Mouse (Mus musculus) hindlimb bud, embryonic 11.5 days (tissue): ENCODE data around the gene Ankar.

Experiments used
- DNase-seq: peaks from one replicate; pipeline ENCODE4 v3.0.0-alpha.2; 2012; ENCODE audit warnings: low read depth, low spot score; ENCODE audit errors: extremely low spot score

Gene Ankar

DNA sequence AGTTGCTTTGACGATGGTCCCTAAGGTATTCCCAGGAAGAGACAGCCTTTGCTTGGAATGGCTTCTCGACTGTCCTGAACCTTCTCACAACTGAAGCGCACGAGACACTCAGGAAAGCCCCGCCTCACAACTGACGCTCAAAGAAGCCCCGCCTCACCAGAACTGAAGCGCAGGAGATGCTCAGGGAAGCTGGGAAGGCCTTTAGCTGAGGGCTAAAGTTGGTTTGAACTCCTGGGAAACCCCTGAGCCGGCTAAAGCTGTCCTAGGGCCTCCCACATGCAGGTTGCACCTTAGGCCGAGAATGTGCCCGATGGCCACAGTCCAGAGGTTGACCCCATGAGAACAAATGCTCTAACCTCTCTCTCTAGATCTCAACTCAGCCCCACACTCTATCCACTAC, at the start of gene Ankar:
Gene Ankar, minus strand, starts transcription at position 101 of the 400 bp plus-strand sequence.
- no peak for DNase-seq

DNA sequence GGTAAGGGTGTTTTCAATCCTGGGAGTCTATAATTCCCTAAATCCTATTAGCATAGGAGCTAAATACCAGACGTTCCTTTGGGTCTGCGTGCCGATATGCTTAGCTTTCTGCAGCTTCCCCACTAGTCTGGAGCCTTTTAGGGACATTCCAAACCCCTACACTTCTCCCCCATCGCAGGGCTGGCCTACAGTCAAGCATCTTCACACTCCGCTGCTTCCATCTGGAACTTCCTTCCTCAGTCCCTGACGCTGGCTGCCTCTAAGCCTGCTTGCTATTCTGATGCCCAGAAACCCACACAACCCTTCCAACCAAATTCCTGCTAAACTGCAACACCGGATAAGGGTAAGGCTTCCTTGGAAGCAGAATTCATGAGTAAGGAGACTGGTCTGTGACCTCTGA, 46.0 kb upstream of the Ankar start:
- no peak for DNase-seq

DNA sequence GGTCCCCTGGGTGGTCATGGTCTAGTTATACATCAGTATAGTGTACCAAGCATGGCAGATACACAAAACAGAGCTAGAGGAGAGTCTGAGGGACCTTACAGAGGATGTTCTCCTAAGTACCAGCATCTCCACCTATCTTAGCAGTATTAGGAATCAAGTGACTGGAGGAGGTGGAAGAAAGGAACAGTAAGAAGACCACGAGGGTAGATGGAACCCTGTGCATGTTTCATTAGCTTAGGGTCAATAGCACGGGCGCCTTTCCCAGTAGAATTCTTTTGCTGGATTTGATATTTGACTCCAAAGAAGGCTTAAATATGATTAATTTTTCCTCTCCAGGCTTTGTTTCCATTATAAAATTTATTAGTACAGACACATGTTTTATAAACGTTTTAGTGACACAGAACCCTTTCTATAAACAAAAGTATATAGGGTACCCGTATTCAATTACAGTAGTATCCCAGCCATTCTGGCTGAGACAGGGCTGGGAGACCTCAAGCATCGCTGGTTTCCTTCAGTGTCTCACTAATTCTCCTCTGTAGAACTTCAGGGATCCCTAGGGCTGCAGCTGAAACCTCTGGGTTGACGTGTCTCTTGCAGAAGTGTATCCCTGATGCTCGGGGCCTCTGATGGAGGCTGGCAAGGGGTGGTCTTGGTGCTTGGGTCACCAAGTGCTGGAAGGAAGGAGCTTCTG, 44.6 kb upstream of the Ankar start:
- no peak for DNase-seq

DNA sequence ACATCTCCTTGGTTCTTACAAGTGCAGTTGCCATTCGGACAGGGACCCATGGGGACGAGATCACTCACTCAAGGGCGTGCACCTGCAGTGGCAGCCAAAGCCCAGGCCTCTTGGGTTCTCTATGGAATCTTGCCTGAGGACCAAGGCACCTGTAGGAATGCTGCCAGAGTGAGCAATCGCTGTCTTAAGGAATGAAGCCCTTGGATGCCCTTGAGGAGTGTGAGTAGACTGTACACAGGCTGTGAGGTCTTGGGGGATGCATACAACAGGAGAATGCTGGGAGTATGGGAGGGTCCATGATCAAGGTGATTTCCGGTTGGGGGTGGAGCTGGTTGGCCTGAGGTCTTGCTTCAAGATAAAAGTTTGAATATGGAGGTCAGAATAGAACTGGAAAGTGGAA, 41.0 kb upstream of the Ankar start:
- no peak for DNase-seq

DNA sequence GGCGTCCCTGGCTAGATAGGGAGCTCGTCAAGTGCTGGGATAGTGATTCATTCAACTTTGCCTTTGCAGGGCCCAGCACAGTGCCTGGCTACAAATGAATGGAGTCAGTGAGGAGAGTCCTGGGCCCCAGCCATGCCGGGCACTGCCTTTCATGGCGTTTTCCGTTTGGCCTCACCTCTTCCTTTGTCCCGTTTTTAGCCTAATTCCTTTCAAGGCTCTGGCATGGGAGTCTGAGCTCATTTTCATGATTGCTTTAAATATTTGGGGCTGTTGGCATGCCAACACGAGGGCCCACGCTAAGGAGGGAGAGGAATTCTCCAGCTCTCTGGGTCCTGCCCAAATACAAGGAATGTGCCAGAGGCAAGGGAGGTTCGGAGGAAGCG, 39.3 kb upstream of the Ankar start:
- no peak for DNase-seq

DNA sequence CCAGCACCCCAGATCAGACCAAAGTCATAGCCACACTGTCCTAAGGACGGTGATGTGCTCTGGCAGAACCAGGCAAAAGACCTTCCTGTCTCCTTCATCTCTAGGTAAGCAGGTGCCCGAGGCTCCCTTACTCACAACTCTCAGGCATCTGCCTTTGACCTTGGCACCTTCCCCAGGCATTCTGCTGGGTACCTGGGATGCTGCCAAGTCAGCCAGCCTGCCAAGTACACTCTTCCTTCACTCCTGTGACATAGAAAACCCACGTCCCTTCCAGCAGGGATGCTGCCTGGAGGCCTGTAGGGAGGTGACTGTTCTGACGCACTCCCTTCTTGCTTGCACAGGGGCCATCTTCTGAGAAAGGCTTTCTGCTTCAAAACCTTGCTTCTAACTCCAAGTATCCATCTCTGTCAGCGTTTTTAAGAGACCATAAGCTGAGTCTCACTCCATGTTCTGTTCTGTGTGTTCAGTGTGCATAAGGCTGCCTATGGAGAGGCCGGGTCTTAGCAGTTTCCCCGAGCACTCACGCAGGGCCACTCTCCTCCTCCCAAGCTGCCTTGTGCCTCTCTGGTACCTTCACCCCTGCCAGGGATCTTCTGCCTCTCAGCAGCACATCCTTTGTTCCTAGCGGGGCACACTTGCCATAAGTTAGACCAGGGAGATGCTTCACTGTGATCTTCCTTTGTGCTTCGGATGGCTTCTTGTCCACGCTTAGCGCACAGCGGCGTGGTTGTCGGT, 38.7 kb upstream of the Ankar start:
- no peak for DNase-seq

DNA sequence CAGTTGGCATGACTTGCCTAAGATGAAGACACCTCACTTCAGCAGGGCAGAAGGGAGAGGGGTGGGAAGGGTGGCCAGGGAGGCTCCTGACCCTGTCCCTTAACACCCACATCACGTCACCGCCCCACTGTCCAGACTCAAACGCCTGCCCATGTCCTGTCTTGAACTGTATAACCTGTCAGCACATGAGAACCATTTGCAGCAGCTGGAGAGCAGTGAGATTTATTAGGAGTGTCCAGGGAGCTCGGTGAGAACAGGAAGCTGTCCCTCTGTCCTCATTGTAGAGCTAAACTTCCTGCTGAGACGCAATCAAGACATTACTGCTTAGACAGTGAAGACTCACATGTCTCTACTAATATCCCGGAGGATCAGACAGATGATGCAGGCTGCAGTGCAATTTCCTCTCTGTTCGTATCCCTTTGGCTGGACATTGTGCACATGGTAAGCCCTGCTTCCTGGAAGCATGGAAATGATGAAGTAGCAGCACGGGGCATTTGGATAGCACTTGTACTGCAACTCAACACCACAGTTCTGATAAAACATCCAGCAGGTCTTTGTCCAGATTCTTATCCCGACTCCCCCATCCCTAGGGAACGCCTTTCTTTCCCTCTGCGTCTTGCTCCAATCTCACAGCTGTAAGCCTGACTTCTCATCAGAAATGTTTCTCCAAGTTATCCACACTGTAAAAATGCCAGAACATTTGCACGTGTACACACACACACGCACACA, 36.2 kb upstream of the Ankar start:
- DNase-seq = no peak

DNA sequence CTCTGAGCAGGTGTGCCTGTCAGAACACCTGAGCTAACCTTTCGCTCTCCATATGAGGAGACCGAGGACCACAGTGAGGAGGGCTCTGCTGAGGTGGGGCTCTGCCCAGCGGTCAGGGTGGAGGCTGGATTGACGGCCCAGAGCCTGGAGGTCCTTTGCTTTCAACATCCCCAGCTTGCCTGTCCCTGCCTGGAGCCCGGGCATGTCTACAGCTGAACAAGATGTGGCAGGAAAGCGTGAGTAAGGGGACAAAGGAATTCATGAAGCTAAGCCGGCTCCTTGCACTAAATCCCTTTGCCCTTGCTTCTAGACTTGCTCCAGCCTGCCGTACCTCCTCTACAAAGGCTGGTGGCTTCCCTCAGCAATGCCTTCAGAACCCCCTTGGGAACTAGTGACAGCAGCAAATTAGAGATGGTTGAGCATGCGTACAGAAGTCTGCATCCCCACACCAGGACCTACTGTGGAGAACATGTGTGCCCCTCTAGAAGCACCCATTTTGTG, 32.9 kb upstream of the Ankar start:
- DNase-seq = no peak

DNA sequence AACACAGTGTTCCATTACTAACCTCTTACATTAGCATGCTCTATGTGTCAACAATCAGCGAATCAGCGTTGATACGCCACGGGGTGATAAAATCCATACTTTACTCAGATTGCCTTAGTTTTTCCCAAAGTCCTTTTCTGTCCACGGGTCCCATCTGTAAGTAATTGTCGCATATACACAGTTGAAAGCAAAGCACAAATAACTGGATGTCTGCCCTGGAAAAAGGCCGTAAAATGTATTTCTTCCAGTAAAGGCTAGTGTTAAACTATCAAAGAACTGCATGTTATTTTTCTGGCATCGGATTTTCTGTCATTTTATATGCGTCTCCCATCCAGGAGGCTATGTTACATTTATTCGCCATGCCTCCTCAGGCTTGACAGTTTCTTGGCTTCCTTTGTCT, 29.7 kb upstream of the Ankar start:
- no peak for DNase-seq

DNA sequence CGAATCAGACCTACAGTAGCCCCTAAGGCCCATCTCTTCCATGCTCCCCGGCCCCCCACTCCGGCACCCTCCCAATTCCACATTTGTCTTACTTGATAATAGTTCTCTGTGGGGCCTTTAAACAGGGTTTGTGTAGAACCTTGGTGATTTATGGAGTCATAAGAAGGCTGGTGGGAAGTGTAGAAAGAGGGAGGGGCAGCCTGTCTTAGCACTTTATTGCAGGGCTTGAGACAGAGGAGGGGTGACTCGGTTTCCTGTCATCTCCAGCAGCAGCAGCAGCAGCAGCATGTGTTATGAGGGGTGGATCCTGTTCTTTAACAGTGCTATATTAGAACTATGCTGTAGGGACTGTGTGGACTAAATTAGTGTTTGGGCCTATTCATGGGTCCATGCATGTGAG, 28.4 kb upstream of the Ankar start:
- DNase-seq = no peak

DNA sequence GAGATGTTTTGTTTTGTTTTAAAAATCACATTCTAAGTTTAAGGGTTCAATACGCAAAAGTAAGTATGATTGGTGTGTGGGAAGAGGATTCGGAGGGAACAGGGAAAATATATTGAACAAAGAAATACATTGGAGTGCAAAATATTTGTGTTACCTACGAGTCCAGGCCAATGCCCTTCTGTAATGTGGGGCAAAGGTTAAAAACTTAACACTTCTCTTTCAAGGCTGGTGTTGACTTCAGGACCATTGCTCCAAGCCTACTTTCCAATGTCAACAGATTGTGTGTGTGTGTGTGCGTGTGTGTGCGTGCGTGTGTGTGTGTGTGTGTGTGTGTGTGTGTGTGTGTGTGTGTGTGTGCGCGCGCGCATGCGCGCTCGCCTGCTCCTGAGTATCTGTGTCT, 25.6 kb upstream of the Ankar start:
- DNase-seq = no peak

DNA sequence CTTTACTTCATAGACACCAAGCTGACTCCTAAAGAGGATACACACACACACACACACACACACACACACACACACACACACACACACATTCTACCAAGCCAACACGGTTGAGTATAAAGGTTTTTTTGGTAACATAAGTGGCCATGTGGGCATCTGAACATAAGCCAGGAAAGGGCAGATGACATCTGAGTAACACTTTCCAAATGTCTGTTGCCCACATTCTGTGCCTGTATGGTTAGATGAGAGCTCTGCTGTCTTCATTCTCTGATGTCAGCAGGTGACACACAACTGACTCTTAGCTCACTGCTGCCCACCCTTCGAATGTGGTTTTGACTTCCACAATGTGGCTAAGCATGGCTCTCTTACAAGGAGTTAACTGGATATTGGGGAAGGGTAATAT, 24.0 kb upstream of the Ankar start:
- no peak for DNase-seq

DNA sequence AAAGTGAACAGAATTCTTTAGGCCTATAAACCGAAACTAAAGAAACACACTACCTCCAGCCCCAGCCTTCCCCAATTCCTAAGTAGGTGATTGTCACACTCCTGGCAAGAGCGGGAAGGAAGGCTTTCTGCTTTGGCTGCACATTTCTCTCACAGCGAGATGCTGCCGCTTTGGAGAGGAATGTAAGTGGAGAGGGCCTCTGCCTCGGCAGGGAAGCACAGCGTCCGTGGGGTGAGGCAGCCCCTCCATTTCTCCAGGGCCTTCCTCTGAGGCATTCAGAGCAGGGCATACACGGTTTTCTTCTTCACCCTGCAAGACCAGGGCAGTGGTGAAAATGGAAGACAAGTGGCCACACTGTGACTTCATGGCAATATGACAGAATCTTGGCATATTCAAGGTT, 22.3 kb upstream of the Ankar start:
- no peak for DNase-seq

DNA sequence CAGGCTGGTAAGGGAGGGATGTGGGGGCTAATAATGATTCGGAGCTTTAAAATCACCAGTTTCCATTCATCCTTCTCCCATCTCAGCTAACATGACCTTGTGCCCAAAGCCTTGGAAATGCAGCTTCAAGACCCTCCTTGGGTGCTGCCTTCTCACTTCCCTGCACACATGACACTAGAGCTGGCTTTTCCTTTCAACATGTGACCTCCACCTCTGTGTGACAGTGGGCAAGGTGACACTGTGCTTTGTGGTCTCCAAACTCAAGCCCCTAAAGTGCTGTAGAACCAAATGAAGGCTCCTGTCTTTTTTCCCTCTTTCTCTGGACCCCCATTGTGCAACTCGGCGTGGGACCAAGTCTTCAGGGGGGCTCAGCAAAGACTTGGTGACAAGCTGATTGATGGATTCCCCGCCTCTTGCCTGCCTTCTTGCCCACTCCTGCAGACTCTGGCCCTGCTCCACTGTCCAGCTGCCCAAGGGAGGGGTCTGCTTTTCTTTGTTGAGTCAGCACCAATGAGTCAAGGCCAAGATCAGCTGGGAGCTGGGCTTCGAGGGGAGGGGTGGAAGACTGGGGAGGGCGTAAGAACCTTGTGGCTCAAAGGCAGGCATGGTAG, 19.8 kb upstream of the Ankar start:
- DNase-seq = no peak

DNA sequence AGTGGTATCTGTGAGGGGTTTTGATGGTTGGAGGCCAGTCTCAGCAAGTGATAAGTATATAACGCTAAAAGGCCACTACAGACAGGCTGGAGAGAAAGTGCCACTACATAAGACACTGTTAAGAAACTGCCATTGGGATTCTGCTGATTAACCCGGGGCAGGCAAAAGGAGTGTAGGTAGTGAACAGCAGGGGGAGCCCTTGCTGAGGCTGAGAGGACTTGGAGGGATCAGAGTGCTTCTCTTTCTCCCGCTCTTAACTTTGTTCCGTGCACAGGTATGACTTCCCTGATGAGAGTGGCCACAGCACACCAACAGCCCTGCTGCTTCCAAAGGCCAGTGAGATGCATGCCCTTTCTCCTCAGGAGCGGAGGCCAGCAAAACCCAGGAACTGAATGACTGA, 18.5 kb upstream of the Ankar start:
- DNase-seq = no peak

DNA sequence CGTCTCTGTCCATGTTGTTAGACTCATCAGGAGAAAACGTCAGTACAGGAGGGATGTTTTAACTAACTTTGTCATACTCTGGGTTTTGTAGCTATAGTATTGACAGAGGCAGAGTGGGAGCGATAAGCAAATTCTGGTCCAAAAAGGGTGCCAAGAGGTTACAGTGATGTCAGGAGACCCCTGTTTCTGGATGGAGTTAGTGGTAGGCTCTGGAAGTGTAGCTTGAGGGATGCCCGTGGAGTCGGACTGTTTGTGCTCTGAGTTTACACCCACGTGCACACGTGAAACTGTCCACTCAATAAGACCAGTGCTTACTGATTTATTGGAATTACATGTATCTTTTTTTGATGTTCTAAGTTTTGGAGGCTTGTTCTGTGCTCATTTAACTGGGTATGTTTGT, 17.2 kb upstream of the Ankar start:
- DNase-seq = no peak

DNA sequence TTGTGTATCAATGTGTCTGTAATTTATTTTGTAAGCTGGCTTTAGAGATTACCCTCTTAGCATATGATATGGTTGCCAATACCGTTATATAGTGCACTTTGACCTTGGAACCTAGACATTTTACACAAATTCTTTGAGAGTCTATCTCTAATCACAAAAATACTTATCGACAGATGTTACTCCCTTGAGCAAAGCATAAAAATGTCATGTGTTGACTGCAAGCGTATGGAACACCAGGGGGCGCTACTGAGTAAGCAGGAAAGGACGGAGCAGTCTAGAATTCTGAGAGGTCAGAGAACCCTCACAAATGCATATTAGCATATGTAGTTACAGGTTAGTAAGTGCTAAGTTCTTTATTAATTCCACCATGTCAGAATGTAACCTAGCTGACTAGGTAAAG, 16.5 kb upstream of the Ankar start:
- peak; percentile 75 for DNase-seq

DNA sequence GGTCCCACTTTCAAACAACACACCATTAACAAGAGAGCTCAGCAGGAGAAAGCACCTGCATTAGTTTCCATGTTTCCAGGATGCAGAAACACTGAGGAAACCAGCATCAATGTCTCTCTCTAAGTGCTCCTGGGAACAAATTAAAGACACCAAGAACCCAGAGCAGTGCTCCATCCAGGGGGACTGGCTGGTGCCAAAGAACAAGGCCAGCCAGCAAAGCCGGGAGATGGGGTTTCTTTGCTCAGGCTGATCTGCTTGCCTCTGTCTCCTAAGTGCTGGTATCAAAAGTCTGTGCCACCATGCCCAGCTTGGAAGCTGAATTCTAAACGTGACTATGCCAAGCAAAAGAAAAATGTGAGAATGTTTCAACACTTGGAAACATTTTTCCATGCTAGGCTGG, 16.0 kb upstream of the Ankar start:
- DNase-seq = no peak

DNA sequence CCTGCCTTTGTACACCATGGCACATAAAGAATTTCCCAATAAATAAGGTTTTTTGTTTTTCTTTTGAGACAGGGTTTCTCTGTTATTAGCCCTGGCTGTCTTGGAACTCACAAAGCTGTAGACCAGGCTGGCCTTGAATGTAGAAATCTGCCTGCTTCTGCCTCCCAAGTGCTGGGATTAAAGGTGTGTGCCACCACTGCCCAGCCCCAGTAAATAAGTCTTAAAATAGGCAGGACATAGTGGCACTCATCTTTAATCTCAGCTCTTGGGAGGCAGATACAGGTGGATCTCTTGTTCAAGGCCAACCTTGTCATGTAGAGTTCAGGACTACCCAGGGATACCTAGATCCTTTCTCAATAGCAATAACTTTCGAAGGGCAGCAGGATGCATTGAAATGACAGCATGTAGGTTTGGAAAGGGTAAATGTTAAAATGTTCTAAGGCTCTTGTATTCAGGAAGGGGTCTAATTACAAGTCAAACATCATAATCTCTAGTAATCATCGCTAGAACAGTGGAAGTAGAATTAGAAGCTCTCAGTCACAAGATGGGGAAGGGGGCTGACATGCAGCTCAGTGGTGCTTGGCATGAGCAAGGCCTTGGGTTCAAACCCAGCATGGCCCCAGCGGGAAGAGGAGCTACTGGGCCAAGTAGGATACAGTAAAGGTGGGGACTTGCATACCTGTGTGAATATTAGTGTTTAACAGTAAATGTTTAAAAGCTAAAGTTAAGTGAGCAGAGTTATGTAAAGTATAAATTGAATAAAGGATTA, 15.4 kb upstream of the Ankar start:
- no peak for DNase-seq

DNA sequence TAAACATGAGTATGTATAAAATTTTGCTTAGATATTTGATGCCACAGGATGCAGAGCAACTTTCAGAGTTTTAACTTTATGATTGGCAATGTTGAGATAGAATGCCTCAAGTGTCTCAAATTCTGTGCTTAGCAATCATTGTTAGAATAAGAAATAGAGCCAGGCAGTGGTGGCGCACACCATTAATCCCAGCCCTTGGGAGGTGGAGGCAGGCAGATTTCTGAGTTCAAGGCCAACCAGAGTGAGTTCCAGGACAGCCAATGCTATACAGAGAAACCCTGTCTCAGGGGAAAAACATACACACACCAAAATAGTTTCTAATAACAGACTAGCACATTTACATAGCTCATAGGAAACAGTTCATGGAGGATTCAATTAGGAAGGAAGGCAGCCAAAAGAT, 14.7 kb upstream of the Ankar start:
- no peak for DNase-seq

DNA sequence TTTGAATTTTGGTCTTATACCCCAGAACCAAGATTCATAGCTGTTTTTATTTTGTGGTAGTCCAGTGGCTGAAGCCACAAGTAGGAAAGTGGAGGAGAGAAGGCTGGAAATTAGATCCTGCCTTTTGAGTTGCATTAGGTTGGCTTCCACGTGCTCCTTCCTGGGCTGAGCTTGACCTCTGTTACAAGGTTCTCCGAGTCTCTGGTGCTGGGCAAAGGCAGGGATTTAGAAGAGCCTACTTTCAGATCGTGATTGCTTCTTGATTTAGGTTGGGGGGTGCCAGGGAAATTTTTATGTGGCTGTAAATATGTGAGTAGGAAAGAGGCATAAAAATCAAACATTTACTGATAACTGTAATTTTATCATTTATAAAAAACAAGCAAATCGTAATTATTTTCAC, 14.2 kb upstream of the Ankar start:
- no peak for DNase-seq
